Mouse (Mus musculus) embryonic facial prominence, embryonic 15.5 days (tissue): Measurements from ENCODE around the gene Slc30a7. TPM values are rescaled to one million over a fixed set of nuclear protein-coding genes. Genes with fewer than 3 reads are reported as not detected.
"Not testable (repeated sequence)": the region's sequence is repeated elsewhere in the genome, so short reads cannot be mapped to it uniquely, and the experiment has no call there.

Experiments
- ATAC-seq: fragments of 200-750 bp; cut with Nextera tagmentation; 2 replicates; pipeline ENCODE4 v1.8.0; 2017; ENCODE audit warnings: low read depth, moderate TSS enrichment; ENCODE audit not compliant: insufficient number of reproducible peaks, low FRiP score, low TSS enrichment
- H3K27ac ChIP-seq: fragments of 300-500 bp; sonication (generic); replicated peaks from 2 replicates; pipeline ENCODE4 v1.5.1; 2015; ENCODE audit warnings: mild to moderate bottlenecking, inconsistent platforms
- H3K27me3 ChIP-seq: fragments of 300-500 bp; sonication (generic); 2 replicates; pipeline ENCODE4 v1.6.1; 2015; ENCODE audit warnings: inconsistent platforms
- H3K36me3 ChIP-seq: fragments of 300-500 bp; sonication (generic); 2 replicates; pipeline ENCODE4 v1.6.1; 2015; ENCODE audit warnings: mild to moderate bottlenecking, inconsistent platforms
- H3K4me1 ChIP-seq: fragments of 300-500 bp; sonication (generic); 2 replicates; pipeline ENCODE4 v1.6.1; 2015; ENCODE audit warnings: inconsistent platforms
- H3K4me2 ChIP-seq: fragments of 300-500 bp; sonication (generic); replicated peaks from 2 replicates; pipeline ENCODE4 v1.6.1; 2015; ENCODE audit warnings: mild to moderate bottlenecking, inconsistent platforms
- H3K4me3 ChIP-seq: fragments of 300-500 bp; sonication (generic); replicated peaks from 2 replicates; pipeline ENCODE4 v1.5.1; 2015; ENCODE audit warnings: mild to moderate bottlenecking, inconsistent platforms
- H3K9ac ChIP-seq: fragments of 300-500 bp; sonication (generic); 2 replicates; pipeline ENCODE4 v1.6.1; 2015; ENCODE audit warnings: inconsistent platforms
- H3K9me3 ChIP-seq: fragments of 300-500 bp; sonication (generic); replicated peaks from 2 replicates; pipeline ENCODE4 v1.6.1; 2016; ENCODE audit warnings: inconsistent platforms
- WGBS: fragments of 180-500 bp; shearing (Covaris S2); methylation state at CpG from one replicate; pipeline ENCODE4 v1.1.7; 2015; 5-methylcytosine and 5-hydroxymethylcytosine counted together
- polyA plus RNA-seq: library from polyadenylated mRNA; unstranded; fragments of >200 nt; fragmentation: Nextera tagmentation; extraction: Ambion mirVana; gene quantifications from 2 replicates; pipeline ENCODE4 v1.2.1, GENCODE M21; 2015

Slc30a7 gene
- polyA plus RNA-seq, 1 experiment from 2014 or later = 30.3 TPM

GRCm38 (mm10) chr3:115941464-115941863, 65.7 kb downstream of the Slc30a7 start:
- Histone ChIP-seq H3K9ac (no peak overlapping the region), H3K4me1 (no peaks in the 10 kb centered on the region), H3K27me3 (no peaks in the 10 kb centered on the region), H3K36me3 (peaks cover 46% of the 10 kb centered on the region), H3K4me2 (no peak overlapping the region), H3K27ac (no peak overlapping the region), H3K9me3 (no peaks in the 10 kb centered on the region), H3K4me3 (no peak overlapping the region)
- ATAC-seq = no peak
- WGBS = 94% methylated on average over 8 of the region's 8 CpGs

- no peaks in the 10 kb centered on the region for H3K27me3 ChIP-seq
- H3K27ac ChIP-seq = no peak overlapping the region
- no peak for ATAC-seq
- no peaks in the 10 kb centered on the region for H3K4me1 ChIP-seq
- peaks cover 40% of the 10 kb centered on the region for H3K36me3 ChIP-seq
- H3K9ac ChIP-seq = no peak overlapping the region
- no peak overlapping the region for H3K4me3 ChIP-seq
- WGBS = 92% methylated on average over 4 of the region's 4 CpGs
- no peak overlapping the region for H3K4me2 ChIP-seq
- no peaks in the 10 kb centered on the region for H3K9me3 ChIP-seq
Observed at GRCm38 (mm10) chr3:115940510-115940909, 66.7 kb downstream of the Slc30a7 start.

DNA sequence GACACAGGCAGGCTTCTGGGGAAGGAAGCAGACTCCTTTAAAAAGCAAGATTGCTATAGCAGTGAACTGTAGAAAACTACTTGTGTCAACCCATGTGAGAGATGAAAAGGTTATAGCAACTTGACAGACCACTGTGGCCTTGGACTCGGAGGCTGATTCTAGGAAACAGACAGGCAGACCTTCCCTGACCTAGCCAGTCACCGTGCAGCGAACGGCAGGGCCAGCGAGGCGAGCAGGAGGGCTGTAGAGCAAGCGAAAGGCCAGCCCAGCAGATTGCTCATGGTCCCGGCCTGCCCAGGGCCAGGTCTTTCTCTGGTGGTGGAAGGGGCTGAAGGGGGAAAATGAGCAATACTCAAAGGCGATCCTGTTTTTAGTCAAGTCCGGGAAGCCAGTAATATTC, 69.4 kb downstream of the Slc30a7 start:
- 90% methylated on average over 10 of the region's 10 CpGs for WGBS
- H3K9me3 ChIP-seq = no peaks in the 10 kb centered on the region
- no peak overlapping the region for H3K4me3 ChIP-seq
- ATAC-seq = no peak
- no peaks in the 10 kb centered on the region for H3K27me3 ChIP-seq
- H3K4me2 ChIP-seq = no peak overlapping the region
- peaks cover 17% of the 10 kb centered on the region for H3K36me3 ChIP-seq
- no peaks in the 10 kb centered on the region for H3K4me1 ChIP-seq
- H3K9ac ChIP-seq = no peak overlapping the region
- H3K27ac ChIP-seq = no peak overlapping the region

- H3K9me3 ChIP-seq = no peaks in the 10 kb centered on the region
- H3K9ac ChIP-seq = no peak overlapping the region
- no peak overlapping the region for H3K4me2 ChIP-seq
- 56% methylated on average over 4 of the region's 4 CpGs for WGBS
- H3K27ac ChIP-seq = no peak overlapping the region
- no peak for ATAC-seq
- no peaks in the 10 kb centered on the region for H3K27me3 ChIP-seq
- H3K36me3 ChIP-seq = 0 out of 2 replicates have a peak, but pooled peaks cover 11% of the 10 kb centered on the region
- no peaks in the 10 kb centered on the region for H3K4me1 ChIP-seq
- no peak overlapping the region for H3K4me3 ChIP-seq
Observed at GRCm38 (mm10) chr3:115936734-115937599, 70.2 kb downstream of the Slc30a7 start.

- Histone ChIP-seq H3K36me3 (no peaks in the 10 kb centered on the region), H3K4me1 (no peaks in the 10 kb centered on the region), H3K9me3 (no peaks in the 10 kb centered on the region), H3K27me3 (no peaks in the 10 kb centered on the region), H3K4me3 (no peak overlapping the region), H3K9ac (no peak overlapping the region), H3K27ac (no peak overlapping the region), H3K4me2 (no peak overlapping the region)
- WGBS = 91% methylated on average over 18 of the region's 18 CpGs
- ATAC-seq = no peak
Observed at GRCm38 (mm10) chr3:115933293-115934186, 73.7 kb downstream of the Slc30a7 start.

GRCm38 (mm10) chr3:115931701-115932100, 75.5 kb downstream of the Slc30a7 start:
- H3K27ac ChIP-seq = no peak overlapping the region
- ATAC-seq = no peak
- no peak overlapping the region for H3K4me2 ChIP-seq
- H3K27me3 ChIP-seq = no peaks in the 10 kb centered on the region
- H3K4me3 ChIP-seq = no peak overlapping the region
- H3K9ac ChIP-seq = no peak overlapping the region
- H3K36me3 ChIP-seq = no peaks in the 10 kb centered on the region
- 86% methylated on average over 6 of the region's 6 CpGs for WGBS
- H3K9me3 ChIP-seq = no peaks in the 10 kb centered on the region
- H3K4me1 ChIP-seq = no peaks in the 10 kb centered on the region

GRCm38 (mm10) chr3:115926531-115926930, 80.7 kb downstream of the Slc30a7 start:
- no peak overlapping the region for H3K4me2 ChIP-seq
- H3K9me3 ChIP-seq = no peaks in the 10 kb centered on the region
- no peaks in the 10 kb centered on the region for H3K27me3 ChIP-seq
- H3K27ac ChIP-seq = no peak overlapping the region
- H3K4me1 ChIP-seq = no peaks in the 10 kb centered on the region
- ATAC-seq = no peak
- H3K36me3 ChIP-seq = peaks cover 5% of the 10 kb centered on the region; the same call in 1 of the 2 replicates
- 91% methylated on average over 8 of the region's 8 CpGs for WGBS
- H3K9ac ChIP-seq = no peak overlapping the region
- H3K4me3 ChIP-seq = no peak overlapping the region

DNA sequence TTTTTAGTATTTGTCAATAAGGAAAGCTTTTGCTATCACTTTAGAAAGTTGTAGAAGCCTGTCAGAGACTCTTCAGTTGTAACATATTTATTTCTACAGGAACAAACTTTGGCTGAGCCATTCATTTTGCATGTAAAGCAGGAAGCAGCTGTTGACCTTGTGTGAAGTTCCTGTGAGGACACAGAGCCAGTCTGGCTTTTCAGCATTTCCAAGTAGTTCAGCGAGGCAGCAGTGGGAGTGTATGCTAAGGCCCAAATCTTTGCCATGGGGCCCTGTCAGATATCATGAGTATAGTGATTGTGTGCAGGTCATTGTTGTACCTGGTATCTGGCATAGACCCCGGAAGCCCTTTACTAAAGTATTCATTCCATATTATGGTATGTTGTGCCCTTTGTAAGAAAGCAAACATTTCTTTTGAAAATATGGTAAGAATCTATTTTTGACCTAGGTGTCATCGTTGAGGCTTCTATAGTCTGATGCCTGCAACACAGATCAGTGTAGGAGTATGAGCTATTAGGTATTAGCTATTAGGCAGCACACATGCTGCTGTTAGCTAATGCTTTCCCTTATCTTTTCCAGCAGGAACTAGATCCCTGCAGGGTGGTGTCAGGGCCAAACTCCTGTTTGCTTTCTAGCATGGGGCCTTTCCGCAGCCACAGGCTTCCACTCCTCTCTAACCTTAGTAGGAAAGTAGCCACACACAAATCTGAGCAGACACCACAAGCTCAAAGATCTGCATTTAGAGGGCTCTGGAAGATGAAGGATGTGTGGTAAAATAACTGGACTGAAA, 82.6 kb downstream of the Slc30a7 start:
- no peak overlapping the region for H3K9ac ChIP-seq
- peaks cover 5% of the 10 kb centered on the region; the same call in 1 of the 2 replicates for H3K36me3 ChIP-seq
- no peak for ATAC-seq
- no peak overlapping the region for H3K27ac ChIP-seq
- H3K4me2 ChIP-seq = no peak overlapping the region
- WGBS = 85% methylated on average over 4 of the region's 4 CpGs
- H3K4me1 ChIP-seq = no peaks in the 10 kb centered on the region
- no peaks in the 10 kb centered on the region for H3K9me3 ChIP-seq
- H3K27me3 ChIP-seq = no peaks in the 10 kb centered on the region
- H3K4me3 ChIP-seq = no peak overlapping the region

- H3K36me3 ChIP-seq, H3K27ac ChIP-seq, H3K4me2 ChIP-seq, H3K27me3 ChIP-seq, ATAC-seq, H3K4me3 ChIP-seq, H3K4me1 ChIP-seq, H3K9me3 ChIP-seq, H3K9ac ChIP-seq: not testable (repeated sequence)
- 96% methylated on average over 10 of the region's 11 CpGs for WGBS
Observed at GRCm38 (mm10) chr3:115907406-115907805, 99.8 kb downstream of the Slc30a7 start.

- no peaks in the 10 kb centered on the region for H3K4me1 ChIP-seq
- H3K27me3 ChIP-seq = no peaks in the 10 kb centered on the region
- H3K4me2 ChIP-seq = no peak overlapping the region
- no peak overlapping the region for H3K9ac ChIP-seq
- no peak overlapping the region for H3K4me3 ChIP-seq
- no peak for ATAC-seq
- peaks cover 16% of the 10 kb centered on the region; the same call in 1 of the 2 replicates for H3K36me3 ChIP-seq
- H3K9me3 ChIP-seq = no peaks in the 10 kb centered on the region
- H3K27ac ChIP-seq = no peak overlapping the region
- WGBS = 95% methylated on average over 4 of the region's 4 CpGs
Observed at GRCm38 (mm10) chr3:115905567-115905966, 101.6 kb downstream of the Slc30a7 start.

DNA sequence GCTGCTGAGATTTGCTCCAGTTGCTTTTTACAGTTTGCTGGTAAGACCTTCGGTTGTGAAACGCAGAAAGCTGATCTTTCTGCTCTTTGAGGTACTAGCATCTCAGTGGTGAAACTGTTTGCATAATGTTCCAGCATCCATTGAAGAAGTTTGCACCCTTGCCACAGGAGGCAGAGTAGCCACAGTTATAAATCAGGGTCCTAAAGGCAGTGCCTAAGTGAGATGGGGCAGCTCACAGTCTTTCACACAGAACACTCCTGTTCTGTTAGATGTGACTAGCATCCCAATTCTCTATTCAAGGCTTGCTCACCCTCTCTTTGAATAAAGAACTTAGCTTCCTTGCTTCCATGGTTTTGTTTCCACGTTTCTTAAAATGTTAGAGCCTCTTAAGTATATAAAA, 102.1 kb downstream of the Slc30a7 start:
- H3K27me3 ChIP-seq = no peaks in the 10 kb centered on the region
- peaks cover 16% of the 10 kb centered on the region; the same call in 1 of the 2 replicates for H3K36me3 ChIP-seq
- no peak overlapping the region for H3K27ac ChIP-seq
- no peak overlapping the region for H3K4me2 ChIP-seq
- WGBS = 86% methylated on average over 3 of the region's 3 CpGs
- no peak overlapping the region for H3K9ac ChIP-seq
- no peaks in the 10 kb centered on the region for H3K9me3 ChIP-seq
- no peak overlapping the region for H3K4me3 ChIP-seq
- no peaks in the 10 kb centered on the region for H3K4me1 ChIP-seq
- no peak for ATAC-seq
